Mouse (Mus musculus) thymus, postnatal 4 days (tissue): ENCODE data around the gene Ubash3b.

Experiments
- DNase-seq: peaks from one replicate; pipeline ENCODE4 v3.0.0; 2021

Gene Ubash3b

GRCm38 (mm10) chr9:41166886-41167285, 5.4 kb upstream of the Ubash3b start:
- DNase-seq = no peak

GRCm38 (mm10) chr9:41162363-41162762, 866 bp upstream of the Ubash3b start:
- DNase-seq = no peak

GRCm38 (mm10) chr9:41160536-41161176, 841 bp downstream of the Ubash3b start:
- no peak for DNase-seq

GRCm38 (mm10) chr9:41159223-41159622, 2.3 kb downstream of the Ubash3b start:
- no peak for DNase-seq

GRCm38 (mm10) chr9:41157872-41158567, 3.5 kb downstream of the Ubash3b start:
- no peak for DNase-seq

- DNase-seq = peak; percentile 54
Observed at GRCm38 (mm10) chr9:41157020-41157871, 4.3 kb downstream of the Ubash3b start.

- peak; percentile 27 for DNase-seq
Observed at GRCm38 (mm10) chr9:41156720-41157019, 4.8 kb downstream of the Ubash3b start.

GRCm38 (mm10) chr9:41156006-41156719, 5.3 kb downstream of the Ubash3b start:
- no peak for DNase-seq

GRCm38 (mm10) chr9:41153979-41154378, 7.5 kb downstream of the Ubash3b start:
- no peak for DNase-seq

- DNase-seq = no peak
Observed at GRCm38 (mm10) chr9:41153050-41153449, 8.4 kb downstream of the Ubash3b start.

GRCm38 (mm10) chr9:41151491-41151890, 10.0 kb downstream of the Ubash3b start:
- no peak for DNase-seq

- DNase-seq = no peak
Observed at GRCm38 (mm10) chr9:41149896-41150295, 11.6 kb downstream of the Ubash3b start.

GRCm38 (mm10) chr9:41149079-41149676, 12.3 kb downstream of the Ubash3b start:
- no peak for DNase-seq

- no peak for DNase-seq
Observed at GRCm38 (mm10) chr9:41148600-41148999, 12.9 kb downstream of the Ubash3b start.

GRCm38 (mm10) chr9:41147203-41147842, 14.2 kb downstream of the Ubash3b start:
- peak; percentile 40 for DNase-seq

- DNase-seq = no peak
Observed at GRCm38 (mm10) chr9:41143825-41144224, 17.7 kb downstream of the Ubash3b start.

GRCm38 (mm10) chr9:41143115-41143514, 18.4 kb downstream of the Ubash3b start:
- no peak for DNase-seq

- DNase-seq = no peak
Observed at GRCm38 (mm10) chr9:41141026-41141425, 20.5 kb downstream of the Ubash3b start.

- DNase-seq = no peak
Observed at GRCm38 (mm10) chr9:41138987-41139808, 22.3 kb downstream of the Ubash3b start.

- no peak for DNase-seq
Observed at GRCm38 (mm10) chr9:41136691-41137467, 24.6 kb downstream of the Ubash3b start.
